Mouse (Mus musculus): ENCODE measurements around the gene Ccdc13.
A peak's percentile ranks its signal among the peaks of the same experiment; 100 is the strongest.

Ccdc13 gene

GRCm38 (mm10) chr9:121759091-121760081 is 79.9 kb downstream of the Ccdc13 start, which contains the start of gene Zfp651:
Zfp651 (plus strand) TSS chr9:121759330.
- peak; percentile 82 for DNase-seq (ENCODE audit: low spot score)

- DNase-seq (ENCODE audit: low spot score), result peak; percentile 18
These were observed 81.1 kb downstream of the Ccdc13 start for GRCm38 (mm10) chr9:121757835-121758814.

GRCm38 (mm10) chr9:121757432-121757831 is 81.8 kb downstream of the Ccdc13 start:
- DNase-seq (ENCODE audit: low spot score), result no peak

- DNase-seq (ENCODE audit: low spot score), result no peak
These were observed 82.5 kb downstream of the Ccdc13 start for GRCm38 (mm10) chr9:121756785-121757184.

GRCm38 (mm10) chr9:121754624-121755023 is 84.6 kb downstream of the Ccdc13 start:
- DNase-seq (ENCODE audit: low spot score), result no peak

GRCm38 (mm10) chr9:121752774-121753173 is 86.5 kb downstream of the Ccdc13 start:
- no peak for DNase-seq (ENCODE audit: low spot score)

All from retina, embryonic 14.5 days (tissue).